Mouse (Mus musculus) C2C12 (cell line): ENCODE measurements around the gene Slc50a1.

Experiments
- CEBPB ChIP-seq: IDR thresholded peaks from one replicate; pipeline ENCODE4 v1.6.1; 2011; ENCODE audit warnings: low read depth, mild to moderate bottlenecking, control low read depth, moderate library complexity
- CTCF ChIP-seq: IDR thresholded peaks from one replicate; pipeline ENCODE4 v1.5.1; 2011; ENCODE audit not compliant: control insufficient read depth, insufficient read depth, insufficient read length
- MAX ChIP-seq: IDR thresholded peaks from one replicate; pipeline ENCODE4 v1.6.1; 2011; ENCODE audit warnings: mild to moderate bottlenecking, control low read depth
- MYOG ChIP-seq: IDR thresholded peaks from one replicate; pipeline ENCODE4 v1.6.1; 2011; ENCODE audit not compliant: control insufficient read depth, insufficient read length; ENCODE audit errors: extremely low read depth
- USF1 ChIP-seq: IDR thresholded peaks from one replicate; pipeline ENCODE4 v1.6.1; 2011; ENCODE audit warnings: low read depth, mild to moderate bottlenecking, control low read depth, moderate library complexity

GRCm38 (mm10) chr3:89284261-89284660 is 13.9 kb upstream of the Slc50a1 start:
- TF ChIP-seq CTCF (no peak), USF1 (no peak), MAX (no peak), MYOG (no peak), CEBPB (no peak)
